Mouse (Mus musculus) left cerebral cortex, postnatal 10 days (tissue): ENCODE data around the gene Sdk1. TPM values are rescaled to one million over a fixed set of nuclear protein-coding genes. Genes with fewer than 3 reads are reported as not detected.

Experiments used
- DNase-seq, 2 experiments: peaks; one replicate each; pipeline ENCODE4 v3.0.0; 2021 to 2022; ENCODE audit warnings: low spot score in 2 of 2, mixed read lengths in 1 of 2; ENCODE audit errors: extremely low spot score in 1 of 2
- intact Hi-C: fragments of 180-260 bp; cut with DNase I; formaldehyde crosslinking; loops from one replicate; pipeline ENCODE4 v1.15.1; 2025
- total RNA-seq, 2 experiments: library from RNA; stranded (reverse); gene quantifications; 2 replicates each; pipeline ENCODE4 v1.2.3; 2021

The Sdk1 gene
- total RNA-seq, 2 experiments from 2014 or later, result 13.0 to 15.3 TPM

DNA sequence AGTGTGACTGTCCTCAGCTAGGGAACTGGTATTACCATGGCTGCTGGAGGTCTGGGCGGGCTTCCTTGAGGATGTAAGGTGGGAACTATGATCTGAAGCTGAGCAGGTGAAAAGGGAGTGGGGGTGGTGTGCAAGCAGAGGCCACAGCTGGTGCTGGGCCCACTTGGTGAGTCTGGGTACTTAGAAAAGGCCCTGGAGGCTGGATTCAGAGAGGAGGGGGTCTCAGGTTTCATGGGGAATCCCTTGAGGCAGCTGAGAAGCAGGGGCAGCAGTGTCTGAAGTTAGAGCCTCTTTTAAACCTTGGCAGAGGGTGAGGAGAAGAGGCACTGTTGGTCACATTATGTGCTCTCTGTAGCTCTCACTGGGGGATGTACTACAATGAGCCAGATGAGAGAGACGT is 163.4 kb downstream of the Sdk1 start:
- no peak for DNase-seq
- intact Hi-C loops, result no loop called here

- DNase-seq, result no peak
- intact Hi-C loops, result no loop called here
Observed at GRCm38 (mm10) chr5:141406926-141407325, 165.6 kb downstream of the Sdk1 start.

GRCm38 (mm10) chr5:141413013-141413412 is 171.7 kb downstream of the Sdk1 start:
- intact Hi-C loops, result no loop called here
- no peak for DNase-seq

DNA sequence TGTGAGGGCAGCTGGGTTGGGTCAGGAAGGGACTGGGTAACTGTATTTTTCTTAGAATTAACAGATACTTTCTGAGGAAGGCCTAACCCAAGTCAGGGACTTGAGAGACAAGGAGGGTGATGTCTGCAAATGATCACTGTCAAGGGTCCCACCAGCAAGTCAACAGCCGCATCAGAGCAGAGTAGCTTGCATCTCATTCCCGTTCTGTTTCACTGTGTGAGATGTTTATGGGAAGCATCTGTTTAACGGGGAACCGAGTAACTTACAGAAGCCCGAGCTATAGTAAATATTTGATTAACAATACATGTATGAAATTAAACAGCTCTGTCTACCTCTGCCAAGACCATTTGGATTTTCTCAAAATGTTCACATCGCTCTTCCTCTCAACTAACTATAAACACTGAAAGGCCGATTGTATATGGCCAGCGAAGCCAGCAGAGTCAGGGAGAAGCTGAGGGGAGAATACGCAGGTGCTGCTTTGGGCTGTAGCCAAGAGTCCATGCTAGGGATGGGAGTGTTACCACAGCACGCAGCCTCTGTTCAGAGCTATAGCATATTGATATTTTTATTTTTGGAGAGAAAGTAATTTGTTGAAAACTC is 174.5 kb downstream of the Sdk1 start:
- intact Hi-C loops, result no loop called here

DNA sequence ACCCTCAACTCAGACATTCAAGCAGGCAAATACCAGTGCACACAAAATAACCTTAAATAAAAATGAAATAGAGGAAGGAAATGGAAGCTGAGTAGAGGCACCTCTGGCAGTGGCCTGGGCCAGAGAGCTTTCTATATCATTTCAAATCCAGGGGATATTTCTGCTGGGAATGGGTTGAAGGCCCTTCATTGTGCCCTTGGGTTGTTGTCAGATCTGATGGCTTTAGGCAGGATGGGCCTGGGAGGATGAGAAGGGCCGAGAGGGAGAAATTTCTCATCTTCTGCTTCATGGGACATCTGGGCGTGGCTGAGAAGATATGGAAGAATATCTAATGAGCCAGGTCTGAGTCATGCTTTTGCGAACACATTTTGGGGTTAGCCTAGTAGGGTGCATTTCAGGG is 186.8 kb downstream of the Sdk1 start:
- no peak for DNase-seq
- intact Hi-C loops, result no loop called here

More for the DNA sequence above, 174.5 kb downstream of the Sdk1 start:
- DNase-seq, result no peak

DNA sequence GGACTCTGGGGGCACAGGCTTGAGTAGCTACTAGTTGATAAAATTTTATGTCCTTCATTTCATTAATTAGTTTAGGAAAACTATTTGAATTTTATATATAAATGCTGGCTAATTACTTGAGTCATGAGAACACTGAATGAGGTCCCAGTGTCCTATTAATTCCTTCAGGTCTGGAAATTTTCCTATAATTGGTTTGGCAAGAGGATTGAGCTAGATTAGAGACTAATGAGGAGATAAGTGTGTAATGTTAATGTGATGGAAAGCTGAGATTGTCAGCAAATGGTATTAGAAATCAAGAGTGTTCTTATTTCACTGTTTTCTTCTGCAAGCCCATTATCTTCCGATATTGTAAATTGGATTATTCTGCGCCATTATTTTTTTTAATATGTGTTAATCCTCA is 192.0 kb downstream of the Sdk1 start:
- intact Hi-C loops, result no loop called here
- no peak for DNase-seq

GRCm38 (mm10) chr5:141447247-141447646 is 206.0 kb downstream of the Sdk1 start:
- intact Hi-C loops, result no loop called here

GRCm38 (mm10) chr5:141463417-141463816 is 222.1 kb downstream of the Sdk1 start:
- no peak for DNase-seq
- intact Hi-C loops, result no loop called here

More at GRCm38 (mm10) chr5:141447247-141447646, 206.0 kb downstream of the Sdk1 start:
- DNase-seq, result no peak

DNA sequence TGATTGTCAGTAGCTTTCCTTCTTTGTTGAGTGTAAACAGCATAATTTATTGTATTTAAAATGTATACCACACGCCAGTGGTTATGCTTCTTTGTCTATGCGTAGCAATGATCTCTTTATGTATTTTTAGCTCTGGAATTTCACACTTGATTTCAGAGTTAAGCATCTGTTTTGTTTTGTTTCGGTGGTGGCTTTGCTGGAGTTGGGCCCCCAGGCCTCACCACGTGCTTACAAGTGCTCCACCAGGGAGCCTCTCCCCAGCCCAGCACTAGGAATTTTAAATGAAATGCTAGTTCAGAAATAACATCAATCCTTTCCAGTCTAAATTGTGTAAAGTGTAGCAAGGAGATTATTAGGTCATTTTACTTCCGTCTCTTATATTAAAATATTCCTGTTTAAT is 227.5 kb downstream of the Sdk1 start:
- intact Hi-C loops, result no loop called here
- DNase-seq, result no peak

GRCm38 (mm10) chr5:141505281-141505680 is 264.0 kb downstream of the Sdk1 start:
- no peak for DNase-seq
- intact Hi-C loops, result no loop called here

- peak in 1 of 2 experiments; percentile 6 for DNase-seq
- intact Hi-C loops, result no loop called here
Observed at GRCm38 (mm10) chr5:141506344-141506743, 265.1 kb downstream of the Sdk1 start.

DNA sequence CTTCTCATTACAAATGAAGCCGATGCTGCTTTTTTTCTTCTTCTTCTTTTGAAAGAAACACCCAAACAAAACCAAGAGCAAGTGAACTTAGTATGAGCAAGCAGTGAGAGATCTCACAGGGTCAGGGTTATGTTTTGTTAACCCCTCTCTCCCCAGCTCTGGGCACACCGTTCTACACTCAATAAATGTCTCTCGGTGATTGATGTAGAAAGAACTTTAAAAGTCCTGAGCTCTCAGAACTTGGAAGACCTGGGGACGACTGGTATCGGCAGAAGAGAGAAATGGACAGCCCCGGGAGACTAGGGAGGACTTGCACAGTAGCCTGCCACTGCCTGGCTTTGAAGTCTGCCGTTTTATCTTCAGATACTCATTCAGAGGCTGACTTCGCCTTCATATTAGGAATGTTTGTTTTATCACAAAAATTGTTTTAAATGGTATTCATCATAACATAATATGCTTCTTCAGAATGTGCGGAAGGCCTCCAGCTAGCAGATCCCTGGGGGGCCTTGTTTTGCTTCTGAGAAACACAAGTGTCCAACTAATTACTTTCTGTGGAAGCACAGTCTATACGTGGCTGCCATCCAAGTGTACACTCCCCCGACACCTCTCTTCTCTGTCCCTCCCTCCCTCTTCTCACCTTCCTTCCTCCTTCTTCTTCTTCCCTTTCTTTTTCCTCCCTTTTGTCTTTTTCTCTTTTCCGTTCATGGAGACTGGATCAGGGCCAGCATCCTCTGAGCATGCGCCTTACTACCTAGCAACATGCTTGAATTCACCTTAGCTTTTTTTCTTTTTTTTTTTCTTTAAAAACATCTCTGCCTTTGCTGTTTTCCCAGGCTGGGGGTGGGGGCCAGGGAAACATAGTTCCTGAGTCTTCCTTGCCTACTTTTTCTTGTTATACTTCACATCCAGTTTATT is 283.8 kb downstream of the Sdk1 start:
- peak in 1 of 2 experiments; percentile 42 for DNase-seq
- intact Hi-C loops, result no loop called here

- no peak for DNase-seq
- intact Hi-C loops, result no loop called here
Observed at GRCm38 (mm10) chr5:141540193-141540592, 298.9 kb downstream of the Sdk1 start.

DNA sequence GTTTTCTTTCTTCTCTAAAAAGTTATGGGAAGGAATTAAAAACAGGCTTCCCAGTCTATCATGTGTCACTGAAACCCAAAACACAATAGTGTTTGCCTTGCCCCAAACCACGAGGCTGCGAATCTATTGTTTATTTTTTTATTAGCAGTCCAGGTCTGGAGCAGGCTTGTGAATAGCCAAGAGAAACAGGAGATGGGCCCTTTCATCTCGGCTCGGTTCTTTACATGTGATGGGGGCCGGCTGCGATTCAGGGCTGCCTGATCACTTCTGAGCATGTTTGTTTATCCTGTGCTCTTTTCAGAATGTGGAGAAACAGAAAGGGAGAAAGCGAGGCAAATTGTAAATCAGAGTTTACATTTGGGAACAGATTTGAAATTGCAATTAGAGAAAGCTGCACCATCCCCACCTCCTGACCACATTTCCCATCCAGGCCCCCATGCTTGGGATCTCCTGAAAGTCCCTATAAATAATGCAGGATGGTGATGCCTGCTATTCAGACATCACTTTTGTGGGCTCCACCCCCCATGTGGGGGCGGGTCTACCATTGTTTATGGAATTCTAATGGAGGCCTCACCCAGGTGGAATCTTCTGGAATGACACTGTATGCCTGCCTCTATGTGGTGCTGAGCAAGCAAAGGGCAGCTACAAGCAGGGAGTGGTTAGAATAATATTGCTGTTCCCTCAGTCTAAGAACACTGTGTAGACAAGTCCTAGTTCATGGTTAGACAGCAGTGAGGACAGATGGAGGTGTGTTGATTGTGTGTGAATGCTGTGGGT is 301.8 kb downstream of the Sdk1 start:
- DNase-seq, result peak in 1 of 2 experiments; percentile 70
- intact Hi-C loops, result no loop called here

GRCm38 (mm10) chr5:141553444-141553843 is 312.2 kb downstream of the Sdk1 start:
- intact Hi-C loops, result no loop called here
- no peak for DNase-seq

DNA sequence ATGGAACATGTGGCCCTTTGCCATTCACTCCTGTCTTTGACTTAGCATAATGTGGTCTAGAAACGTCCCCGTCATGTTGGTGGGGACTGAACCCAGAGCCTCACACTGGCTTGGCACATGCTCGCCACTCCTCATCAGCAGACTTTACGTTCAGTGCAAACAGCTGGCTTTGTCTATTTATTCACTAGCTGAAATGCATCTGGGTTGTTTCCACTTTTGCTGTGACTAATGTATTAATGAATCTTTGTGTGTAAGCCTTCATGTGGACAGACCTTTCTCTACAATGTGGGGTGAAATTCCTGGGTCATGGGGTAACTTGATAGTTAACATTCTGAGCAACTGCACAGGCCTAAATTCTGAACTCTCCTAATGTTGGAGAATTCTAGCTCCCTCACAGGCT is 317.4 kb downstream of the Sdk1 start:
- intact Hi-C loops, result no loop called here

GRCm38 (mm10) chr5:141560325-141560724 is 319.0 kb downstream of the Sdk1 start:
- DNase-seq, result peak in 1 of 2 experiments; percentile 36
- intact Hi-C loops, result no loop called here

More for the DNA sequence above, 317.4 kb downstream of the Sdk1 start:
- DNase-seq, result no peak

- intact Hi-C loops, result no loop called here
Observed at GRCm38 (mm10) chr5:141561989-141562560, 320.8 kb downstream of the Sdk1 start.

GRCm38 (mm10) chr5:141564197-141564596 is 322.9 kb downstream of the Sdk1 start:
- intact Hi-C loops, result no loop called here
- no peak for DNase-seq

More at GRCm38 (mm10) chr5:141561989-141562560, 320.8 kb downstream of the Sdk1 start:
- DNase-seq, result no peak
